Mouse (Mus musculus): Measurements from ENCODE around the gene Acot1. TPM values are rescaled to one million over a fixed set of nuclear protein-coding genes. Genes with fewer than 3 reads are reported as not detected.
"Not testable (repeated sequence)": the region's sequence is repeated elsewhere in the genome, so short reads cannot be mapped to it uniquely, and the experiment has no call there.

Acot1 gene
- polyA plus RNA-seq (2015; fragmentation: Nextera tagmentation; extraction: Ambion mirVana): 69.0 and 69.8 TPM in 2 replicates

DNA sequence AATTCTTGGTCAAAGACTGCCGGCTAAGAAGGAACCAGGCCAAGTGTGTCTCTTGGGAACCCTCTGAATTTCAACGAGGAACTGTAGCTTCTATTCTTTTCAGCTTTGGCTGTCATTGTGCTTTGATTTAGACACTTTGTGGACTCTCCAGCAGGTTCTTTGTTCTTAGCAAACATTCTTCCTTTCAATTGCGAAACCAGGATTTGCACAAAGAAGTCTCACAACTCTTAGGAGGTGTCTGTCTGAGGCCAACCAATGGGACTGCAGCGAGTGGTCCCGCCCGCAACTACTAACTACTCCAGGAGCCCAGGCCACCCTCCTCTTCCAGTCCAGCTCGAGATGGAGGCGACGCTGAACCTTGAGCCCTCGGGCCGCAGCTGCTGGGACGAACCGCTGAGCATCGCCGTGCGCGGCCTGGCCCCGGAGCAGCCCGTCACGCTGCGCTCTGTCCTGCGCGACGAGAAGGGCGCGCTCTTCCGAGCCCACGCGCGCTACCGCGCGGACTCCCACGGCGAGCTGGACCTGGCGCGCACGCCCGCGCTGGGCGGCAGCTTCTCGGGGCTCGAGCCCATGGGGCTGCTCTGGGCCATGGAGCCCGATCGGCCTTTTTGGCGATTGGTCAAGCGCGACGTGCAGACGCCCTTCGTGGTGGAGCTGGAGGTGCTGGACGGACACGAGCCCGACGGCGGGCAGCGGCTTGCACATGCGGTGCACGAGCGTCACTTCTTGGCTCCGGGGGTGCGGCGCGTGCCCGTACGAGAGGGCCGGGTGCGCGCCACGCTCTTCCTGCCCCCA, at the start of gene Acot1:
TSS of gene Acot1 (plus strand) at position 320 of the 795 bp plus-strand sequence.
- Histone ChIP-seq H3K4me1 (ENCODE audit: insufficient read depth, low read length) (peaks cover 28% of the 10 kb centered on the region), H3K9ac (replicated peaks; ENCODE audit: low read length) (peak within 1 kb of the TSS; percentile 68), H3K4me3 (ENCODE audit: low read length) (peak within 1 kb of the TSS; percentile 52), H3K4me2 (replicated peaks; ENCODE audit: low read depth, low read length) (peak within 1 kb of the TSS; percentile 56), H3K27ac (ENCODE audit: low read length) (peak within 1 kb of the TSS; percentile 68)
- 2% methylated on average over 50 of the region's 70 CpGs for WGBS
- H3K9me3 ChIP-seq (ENCODE audit: low read length); H3K27me3 ChIP-seq (ENCODE audit: insufficient read depth, low read length); H3K36me3 ChIP-seq (ENCODE audit: insufficient read depth, low read length): not testable (repeated sequence)
- ATAC-seq (ENCODE audit: low FRiP score, low TSS enrichment): peak; percentile 97

DNA sequence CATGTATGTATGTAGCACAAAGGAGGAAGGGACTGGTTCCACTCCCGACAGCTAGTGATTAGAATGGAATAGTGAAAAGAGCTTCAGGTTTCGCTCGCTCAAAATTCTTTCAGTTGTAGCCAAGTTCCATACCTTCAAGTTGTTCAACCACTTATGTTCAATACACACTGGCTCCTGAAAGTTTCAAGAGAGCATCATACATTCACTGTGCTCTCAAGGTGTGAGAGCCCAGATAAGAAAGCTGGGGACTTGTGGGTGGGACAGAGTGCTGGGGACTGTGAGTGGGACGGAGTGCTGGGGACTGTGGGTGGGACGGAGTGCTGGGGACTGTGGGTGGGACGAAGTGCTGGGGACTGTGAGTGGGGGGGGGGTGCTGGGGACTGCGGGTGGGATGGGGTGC, 44.1 kb upstream of the Acot1 start:
- Histone ChIP-seq H3K4me1 (ENCODE audit: insufficient read depth, low read length) (no peaks in the 10 kb centered on the region), H3K9me3 (ENCODE audit: low read length) (no peaks in the 10 kb centered on the region), H3K9ac (replicated peaks; ENCODE audit: low read length) (no peak overlapping the region), H3K27ac (ENCODE audit: low read length) (no peak overlapping the region), H3K27me3 (ENCODE audit: insufficient read depth, low read length) (no peaks in the 10 kb centered on the region), H3K4me2 (replicated peaks; ENCODE audit: low read depth, low read length) (no peak overlapping the region), H3K36me3 (ENCODE audit: insufficient read depth, low read length) (no peaks in the 10 kb centered on the region), H3K4me3 (ENCODE audit: low read length) (no peak overlapping the region)
- 89% methylated on average over 6 of the region's 7 CpGs for WGBS
- no peak for ATAC-seq (ENCODE audit: low FRiP score, low TSS enrichment)

DNA sequence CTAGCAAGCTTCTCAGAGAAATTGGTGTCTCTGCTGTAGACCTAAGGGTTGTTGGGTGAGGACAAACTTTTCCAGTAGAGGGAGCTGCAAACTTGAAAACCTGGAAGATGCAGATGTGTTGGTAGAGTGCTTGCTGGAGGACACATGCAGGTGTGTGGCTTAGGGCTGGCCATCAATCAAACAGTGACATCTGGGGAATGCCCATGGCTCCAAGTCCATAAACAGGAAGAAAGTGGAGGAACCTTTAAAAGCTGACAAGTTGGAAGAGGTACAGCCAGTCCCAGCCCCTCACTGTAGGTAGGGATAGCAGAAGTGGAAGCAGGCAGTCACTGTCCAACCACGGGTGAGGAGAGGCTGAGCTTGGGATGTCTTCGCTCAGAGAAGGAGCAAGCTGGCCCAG, 37.2 kb upstream of the Acot1 start:
- peak; percentile 70 for ATAC-seq (ENCODE audit: low FRiP score, low TSS enrichment)
- Histone ChIP-seq H3K4me3 (ENCODE audit: low read length) (no peak overlapping the region), H3K36me3 (ENCODE audit: insufficient read depth, low read length) (no peaks in the 10 kb centered on the region), H3K4me2 (replicated peaks; ENCODE audit: low read depth, low read length) (no peak overlapping the region), H3K27ac (ENCODE audit: low read length) (no peak overlapping the region), H3K27me3 (ENCODE audit: insufficient read depth, low read length) (no peaks in the 10 kb centered on the region), H3K9me3 (ENCODE audit: low read length) (peaks cover 4% of the 10 kb centered on the region), H3K4me1 (ENCODE audit: insufficient read depth, low read length) (no peaks in the 10 kb centered on the region), H3K9ac (replicated peaks; ENCODE audit: low read length) (no peak overlapping the region)
- 70% methylated on average over 2 of the region's 2 CpGs for WGBS

DNA sequence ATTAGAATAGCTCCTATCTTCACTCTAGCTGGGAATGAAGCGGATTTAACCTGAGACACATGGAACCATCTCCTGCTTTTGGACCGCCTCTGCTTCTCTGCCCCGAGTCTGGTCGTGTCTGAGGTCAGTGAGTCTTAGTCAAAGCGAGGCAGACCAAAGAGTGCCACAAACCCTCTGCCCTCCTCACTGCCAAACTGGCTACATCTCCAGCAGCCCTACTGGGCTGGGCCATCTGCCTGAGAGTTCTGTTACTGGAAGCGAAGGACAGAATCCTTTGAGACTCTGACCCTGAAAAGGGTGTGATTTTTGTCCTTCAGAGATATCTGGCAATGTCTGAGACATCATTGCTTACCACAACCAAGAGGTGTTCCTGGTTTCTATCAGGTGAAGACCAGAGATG, 30.4 kb upstream of the Acot1 start:
- no peak overlapping the region for H3K27ac ChIP-seq (ENCODE audit: low read length)
- H3K4me3 ChIP-seq (ENCODE audit: low read length): no peak overlapping the region
- 86% methylated on average over 6 of the region's 6 CpGs for WGBS
- no peaks in the 10 kb centered on the region for H3K27me3 ChIP-seq (ENCODE audit: insufficient read depth, low read length)
- H3K4me2 ChIP-seq (replicated peaks; ENCODE audit: low read depth, low read length): no peak overlapping the region
- no peaks in the 10 kb centered on the region for H3K4me1 ChIP-seq (ENCODE audit: insufficient read depth, low read length)
- no peaks in the 10 kb centered on the region for H3K36me3 ChIP-seq (ENCODE audit: insufficient read depth, low read length)
- ATAC-seq (ENCODE audit: low FRiP score, low TSS enrichment): no peak
- no peak overlapping the region for H3K9ac ChIP-seq (replicated peaks; ENCODE audit: low read length)
- H3K9me3 ChIP-seq (ENCODE audit: low read length): peaks cover 4% of the 10 kb centered on the region

DNA sequence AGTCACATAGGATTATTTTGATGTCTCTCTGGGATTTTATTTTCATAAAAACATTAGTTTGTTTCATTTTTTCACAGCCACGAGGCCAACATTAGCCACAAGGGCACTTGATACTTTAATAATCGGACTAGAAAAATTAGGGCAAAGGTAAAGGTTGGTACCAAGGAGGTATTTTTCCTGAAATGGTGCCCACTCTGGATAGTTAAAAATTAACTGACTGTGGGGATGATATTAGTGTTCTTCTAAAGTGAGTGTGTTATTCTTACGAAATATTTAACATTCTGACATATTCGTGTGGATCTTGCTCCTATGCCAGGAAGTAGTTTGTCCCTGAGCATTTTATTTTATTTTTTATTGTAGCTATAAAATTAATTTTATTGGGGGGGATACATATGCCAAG, 27.7 kb upstream of the Acot1 start:
- no peak overlapping the region for H3K27ac ChIP-seq (ENCODE audit: low read length)
- H3K4me2 ChIP-seq (replicated peaks; ENCODE audit: low read depth, low read length): no peak overlapping the region
- H3K9me3 ChIP-seq (ENCODE audit: low read length): no peaks in the 10 kb centered on the region
- peaks cover 1% of the 10 kb centered on the region; the same call in 1 of the 2 replicates for H3K4me1 ChIP-seq (ENCODE audit: insufficient read depth, low read length)
- no peaks in the 10 kb centered on the region for H3K27me3 ChIP-seq (ENCODE audit: insufficient read depth, low read length)
- no peak overlapping the region for H3K9ac ChIP-seq (replicated peaks; ENCODE audit: low read length)
- no peak for ATAC-seq (ENCODE audit: low FRiP score, low TSS enrichment)
- no peak overlapping the region for H3K4me3 ChIP-seq (ENCODE audit: low read length)
- no peaks in the 10 kb centered on the region for H3K36me3 ChIP-seq (ENCODE audit: insufficient read depth, low read length)
- 81% methylated on average over 4 of the region's 4 CpGs for WGBS

DNA sequence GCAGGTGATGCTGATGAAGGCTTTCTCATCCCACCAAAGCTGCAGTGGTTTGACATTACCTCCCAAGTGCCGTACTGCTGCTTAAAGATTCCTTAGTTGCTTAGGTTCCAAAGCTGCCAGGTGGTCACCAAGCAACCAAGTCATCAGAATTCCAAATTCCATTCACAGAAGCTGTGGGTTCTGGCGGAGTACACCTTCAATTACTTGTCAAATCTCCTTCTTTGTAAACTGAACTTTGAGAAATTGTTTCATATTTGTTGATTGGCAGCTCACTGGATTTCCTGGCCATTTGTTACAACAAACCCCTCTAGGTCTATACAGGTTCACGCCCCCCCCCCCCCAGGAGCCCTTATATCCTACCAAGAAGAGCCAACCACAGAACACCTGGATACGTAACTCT, 24.5 kb upstream of the Acot1 start, which contains the start of gene Heatr4:
TSS of gene Heatr4 (minus strand) at position 101 of the 400 bp plus-strand sequence.
- Histone ChIP-seq H3K4me3 (ENCODE audit: low read length) (no peak within 1 kb of the TSS), H3K36me3 (ENCODE audit: insufficient read depth, low read length) (no peaks in the 10 kb centered on the region), H3K4me1 (ENCODE audit: insufficient read depth, low read length) (peaks cover 13% of the 10 kb centered on the region; the same call in 1 of the 2 replicates), H3K27me3 (ENCODE audit: insufficient read depth, low read length) (no peaks in the 10 kb centered on the region), H3K9ac (replicated peaks; ENCODE audit: low read length) (no peak within 1 kb of the TSS), H3K27ac (ENCODE audit: low read length) (no peak within 1 kb of the TSS), H3K4me2 (replicated peaks; ENCODE audit: low read depth, low read length) (no peak within 1 kb of the TSS), H3K9me3 (ENCODE audit: low read length) (no peaks in the 10 kb centered on the region)
- no peak for ATAC-seq (ENCODE audit: low FRiP score, low TSS enrichment)
- 83% methylated on average over 4 of the region's 4 CpGs for WGBS

DNA sequence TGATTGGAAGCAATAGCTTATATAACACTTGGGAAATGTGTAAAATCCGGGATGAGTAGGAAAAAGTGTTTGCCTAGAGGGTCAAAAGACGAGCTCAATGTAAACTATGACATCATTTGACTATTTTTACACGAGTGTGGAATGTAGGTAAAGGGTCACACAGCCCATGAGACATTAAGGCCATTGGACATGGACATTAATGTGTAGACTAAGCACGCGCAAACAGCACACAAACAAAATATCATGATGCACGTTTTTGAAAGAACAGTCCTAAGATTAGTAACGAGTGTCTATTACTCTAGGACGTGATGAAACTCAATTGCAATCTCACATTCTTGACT, 22.1 kb upstream of the Acot1 start:
- peak overlapping the region; percentile 93 for H3K27ac ChIP-seq (ENCODE audit: low read length)
- peak overlapping the region; percentile 59 for H3K4me3 ChIP-seq (ENCODE audit: low read length)
- 0 out of 2 replicates have a peak, but pooled peaks cover 3% of the 10 kb centered on the region for H3K36me3 ChIP-seq (ENCODE audit: insufficient read depth, low read length)
- ATAC-seq (ENCODE audit: low FRiP score, low TSS enrichment): no peak
- H3K4me2 ChIP-seq (replicated peaks; ENCODE audit: low read depth, low read length): peak overlapping the region; percentile 57
- H3K9me3 ChIP-seq (ENCODE audit: low read length): no peaks in the 10 kb centered on the region
- peak overlapping the region; percentile 83 for H3K9ac ChIP-seq (replicated peaks; ENCODE audit: low read length)
- H3K27me3 ChIP-seq (ENCODE audit: insufficient read depth, low read length): no peaks in the 10 kb centered on the region
- H3K4me1 ChIP-seq (ENCODE audit: insufficient read depth, low read length): peaks cover 13% of the 10 kb centered on the region; the same call in 1 of the 2 replicates
- whole genome bisulfite sequencing: 20% methylated on average over 8 of the region's 8 CpGs

DNA sequence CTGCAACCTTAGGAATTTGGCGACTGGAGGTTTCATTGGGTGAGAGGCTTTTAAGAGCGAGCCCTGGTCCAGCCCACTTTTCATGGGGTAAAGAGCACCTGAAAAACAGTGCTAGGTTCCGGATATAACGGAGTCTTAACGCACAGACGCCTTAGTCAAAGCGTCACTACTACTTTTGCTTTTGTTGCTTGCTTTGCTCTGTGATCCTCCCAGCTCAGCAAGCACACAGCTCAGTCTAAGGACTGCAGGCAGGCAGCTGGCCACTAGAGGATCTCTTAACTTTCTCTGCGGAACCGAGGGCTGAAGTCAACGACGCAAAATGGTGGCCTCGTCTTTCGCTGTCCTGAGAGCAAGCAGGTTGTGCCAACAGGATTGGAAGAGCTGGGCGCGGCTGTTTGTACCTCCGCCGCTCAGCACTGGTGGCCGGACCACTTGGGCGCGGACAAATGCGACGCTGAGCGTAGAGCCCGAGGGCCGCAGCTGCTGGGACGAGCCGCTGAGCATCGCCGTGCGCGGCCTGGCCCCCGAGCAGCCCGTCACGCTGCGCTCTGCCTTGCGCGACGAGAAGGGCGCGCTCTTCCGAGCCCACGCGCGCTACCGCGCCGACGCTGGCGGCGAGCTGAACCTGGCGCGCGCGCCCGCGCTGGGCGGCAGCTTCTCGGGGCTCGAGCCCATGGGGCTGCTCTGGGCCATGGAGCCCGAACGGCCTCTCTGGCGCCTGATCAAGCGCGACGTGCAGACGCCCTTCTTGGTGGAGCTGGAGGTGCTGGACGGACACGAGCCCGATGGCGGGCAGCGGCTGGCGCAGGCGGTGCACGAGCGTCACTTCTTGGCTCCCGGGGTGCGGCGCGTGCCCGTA, 21.5 kb upstream of the Acot1 start, which contains the start of gene Acot2:
TSS of gene Acot2 (plus strand) at position 279 of the 859 bp plus-strand sequence.
- peak within 1 kb of the TSS; percentile 57 for H3K4me2 ChIP-seq (replicated peaks; ENCODE audit: low read depth, low read length)
- H3K36me3 ChIP-seq (ENCODE audit: insufficient read depth, low read length): 0 out of 2 replicates have a peak, but pooled peaks cover 3% of the 10 kb centered on the region
- H3K4me3 ChIP-seq (ENCODE audit: low read length): peak within 1 kb of the TSS; percentile 59
- H3K9ac ChIP-seq (replicated peaks; ENCODE audit: low read length): peak within 1 kb of the TSS; percentile 83
- peaks cover 13% of the 10 kb centered on the region; the same call in 1 of the 2 replicates for H3K4me1 ChIP-seq (ENCODE audit: insufficient read depth, low read length)
- ATAC-seq (ENCODE audit: low FRiP score, low TSS enrichment): peak; percentile 92
- H3K27me3 ChIP-seq (ENCODE audit: insufficient read depth, low read length): no peaks in the 10 kb centered on the region
- H3K9me3 ChIP-seq (ENCODE audit: low read length): no peaks in the 10 kb centered on the region
- H3K27ac ChIP-seq (ENCODE audit: low read length): peak within 1 kb of the TSS; percentile 93
- WGBS: under 1% methylated on average over 80 of the region's 80 CpGs

DNA sequence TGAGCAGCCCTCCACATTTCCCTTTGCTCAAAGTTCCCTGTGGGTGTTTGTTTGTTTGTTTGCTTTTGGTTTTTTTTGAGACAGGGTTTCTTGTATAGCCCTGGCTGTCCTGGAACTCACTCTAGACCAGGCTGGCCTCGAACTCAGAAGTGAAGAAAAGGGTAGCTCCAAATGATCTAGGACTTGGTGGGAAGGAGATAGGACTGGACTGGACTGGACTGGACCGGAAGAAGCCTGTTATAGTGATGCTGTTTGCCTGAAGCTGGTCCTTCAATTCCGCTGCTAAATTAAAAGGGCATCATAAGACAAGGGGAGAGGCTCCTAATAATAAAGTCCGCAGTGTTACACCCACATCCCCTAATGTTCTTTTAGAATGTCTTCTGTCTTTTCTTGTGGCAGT, 20.8 kb upstream of the Acot1 start:
- Histone ChIP-seq H3K4me1 (ENCODE audit: insufficient read depth, low read length) (peaks cover 13% of the 10 kb centered on the region; the same call in 1 of the 2 replicates), H3K9ac (replicated peaks; ENCODE audit: low read length) (peak overlapping the region; percentile 83), H3K4me3 (ENCODE audit: low read length) (peak overlapping the region; percentile 59), H3K36me3 (ENCODE audit: insufficient read depth, low read length) (0 out of 2 replicates have a peak, but pooled peaks cover 10% of the 10 kb centered on the region), H3K4me2 (replicated peaks; ENCODE audit: low read depth, low read length) (peak overlapping the region; percentile 57), H3K9me3 (ENCODE audit: low read length) (no peaks in the 10 kb centered on the region), H3K27ac (ENCODE audit: low read length) (peak overlapping the region; percentile 93), H3K27me3 (ENCODE audit: insufficient read depth, low read length) (no peaks in the 10 kb centered on the region)
- ATAC-seq (ENCODE audit: low FRiP score, low TSS enrichment): peak; percentile 46; the same call in 1 of the 2 replicates
- WGBS: 63% methylated on average over 4 of the region's 4 CpGs

Data from kidney, embryonic 16.5 days (tissue).